Mouse (Mus musculus) thymus, adult 2 months (tissue): Measurements from ENCODE around the gene Sugp2. TPM values are rescaled to one million over a fixed set of nuclear protein-coding genes. Genes with fewer than 3 reads are reported as not detected.
A peak's percentile ranks its signal among the peaks of the same experiment; 100 is the strongest.

ENCODE experiments used
- DNase-seq: peaks from one replicate; pipeline ENCODE4 v3.0.0; 2021
- H3K27ac ChIP-seq: fragments of 200-500 bp; 2 replicates; pipeline ENCODE4 v1.5.1; 2012; ENCODE audit warnings: low read length, control low read depth; ENCODE audit not compliant: control insufficient read depth, insufficient read depth
- H3K27me3 ChIP-seq: fragments of 200-500 bp; 2 replicates; pipeline ENCODE4 v1.6.1; 2012; ENCODE audit warnings: mild to moderate bottlenecking, low read length, moderate library complexity, mixed read lengths; ENCODE audit not compliant: control insufficient read depth, insufficient read depth
- H3K36me3 ChIP-seq: fragments of 200-500 bp; 2 replicates; pipeline ENCODE4 v1.6.1; 2012; ENCODE audit warnings: mild to moderate bottlenecking, low read length, moderate library complexity; ENCODE audit not compliant: control insufficient read depth, insufficient read depth
- H3K4me1 ChIP-seq: fragments of 200-500 bp; replicated peaks from 2 replicates; pipeline ENCODE4 v1.6.1; 2012; ENCODE audit warnings: low read length; ENCODE audit not compliant: control insufficient read depth, insufficient read depth
- H3K4me3 ChIP-seq: fragments of 200-500 bp; 2 replicates; pipeline ENCODE4 v1.5.1; 2012; ENCODE audit warnings: mild to moderate bottlenecking, low read length, control low read depth, moderate library complexity; ENCODE audit not compliant: control insufficient read depth, insufficient read depth
- CTCF ChIP-seq: fragments of 200-500 bp; IDR thresholded peaks from 2 replicates; pipeline ENCODE4 v1.5.1; 2012; ENCODE audit warnings: mild to moderate bottlenecking, control low read depth, low read length, moderate library complexity, borderline replicate concordance; ENCODE audit not compliant: control insufficient read depth, poor library complexity, insufficient read depth; ENCODE audit errors: extremely low read depth
- POLR2A ChIP-seq: fragments of 200-500 bp; IDR thresholded peaks from 2 replicates; pipeline ENCODE4 v1.6.1; 2012; ENCODE audit warnings: mild to moderate bottlenecking, low read length, control low read depth, moderate library complexity; ENCODE audit not compliant: control insufficient read depth, poor library complexity, insufficient read depth; ENCODE audit errors: extremely low read depth
- WGBS: fragments of 180-500 bp; shearing (Covaris S2); methylation state at CpG from one replicate; pipeline ENCODE4 v1.1.7; 2018; 5-methylcytosine and 5-hydroxymethylcytosine counted together
- polyA plus RNA-seq: library from polyadenylated mRNA; depleted of rRNA; stranded (reverse); fragments of >200 nt; gene quantifications from 2 replicates; pipeline ENCODE4 v1.2.3, GENCODE M21; 2012

Sugp2 gene
- polyA plus RNA-seq, 1 experiment = 103 TPM

GRCm38 (mm10) chr8:70302358-70302890 lies 68.4 kb downstream of the Sugp2 start, which contains the start of the genes Ddx49 and Cope:
Gene Ddx49 (minus strand): TSS chr8:70302489.
Gene Cope (plus strand): TSS chr8:70302518.
- under 1% methylated on average over 40 of the region's 40 CpGs for WGBS
- Histone ChIP-seq H3K4me1 (peaks cover 19% of the 10 kb centered on the region), H3K36me3 (peaks cover 14% of the 10 kb centered on the region; the same call in 1 of the 2 replicates)

GRCm38 (mm10) chr8:70302901-70303300 lies 68.9 kb downstream of the Sugp2 start:
- DNase-seq = no peak
- peak overlapping the region; percentile 73 for H3K4me3 ChIP-seq
- peaks cover 19% of the 10 kb centered on the region for H3K4me1 ChIP-seq
- H3K27me3 ChIP-seq = no peaks in the 10 kb centered on the region
- TF ChIP-seq POLR2A (no peak), CTCF (no peak)
- H3K36me3 ChIP-seq = peaks cover 14% of the 10 kb centered on the region
- WGBS = 3% methylated on average over 16 of the region's 16 CpGs
- no peak overlapping the region; the same call in 1 of the 2 replicates for H3K27ac ChIP-seq

More at GRCm38 (mm10) chr8:70302358-70302890, 68.4 kb downstream of the Sugp2 start, which contains the start of the genes Ddx49 and Cope:
- peak within 1 kb of the TSS; percentile 73 for H3K4me3 ChIP-seq
- no peaks in the 10 kb centered on the region for H3K27me3 ChIP-seq
- DNase-seq = peak; percentile 92
- TF ChIP-seq CTCF (0 out of 2 replicates have a peak, but pooled peaks have one; percentile 18), POLR2A (peak; percentile 37; the same call in 1 of the 2 replicates)
- H3K27ac ChIP-seq = no peak within 1 kb of the TSS; the same call in 1 of the 2 replicates

DNA sequence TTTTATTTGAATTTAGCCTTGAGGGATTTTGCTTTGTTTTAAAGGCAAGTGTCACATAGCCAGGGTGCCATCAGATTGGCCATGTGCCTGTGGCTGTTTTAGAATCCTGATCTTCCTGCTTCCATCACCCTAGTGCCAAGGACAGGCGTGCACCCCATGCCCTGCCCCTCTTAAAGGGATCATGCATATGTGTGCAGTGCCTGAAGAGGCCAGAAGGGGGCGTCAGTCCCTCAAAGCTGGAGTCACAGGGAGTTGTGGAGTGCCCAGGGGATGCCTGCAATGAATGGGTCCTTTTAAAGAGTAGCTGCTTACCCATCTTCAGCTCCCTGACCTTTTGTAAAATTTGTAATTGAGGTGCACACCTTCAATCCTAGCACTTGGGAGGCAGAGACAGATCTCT lies 75.3 kb downstream of the Sugp2 start:
- Histone ChIP-seq H3K36me3 (peaks cover 43% of the 10 kb centered on the region), H3K4me1 (no peaks in the 10 kb centered on the region), H3K4me3 (no peak overlapping the region), H3K27me3 (no peaks in the 10 kb centered on the region), H3K27ac (no peak overlapping the region)
- 52% methylated on average over 2 of the region's 2 CpGs for WGBS
- DNase-seq = no peak
- TF ChIP-seq CTCF = no peak
- no peak for TF ChIP-seq POLR2A

DNA sequence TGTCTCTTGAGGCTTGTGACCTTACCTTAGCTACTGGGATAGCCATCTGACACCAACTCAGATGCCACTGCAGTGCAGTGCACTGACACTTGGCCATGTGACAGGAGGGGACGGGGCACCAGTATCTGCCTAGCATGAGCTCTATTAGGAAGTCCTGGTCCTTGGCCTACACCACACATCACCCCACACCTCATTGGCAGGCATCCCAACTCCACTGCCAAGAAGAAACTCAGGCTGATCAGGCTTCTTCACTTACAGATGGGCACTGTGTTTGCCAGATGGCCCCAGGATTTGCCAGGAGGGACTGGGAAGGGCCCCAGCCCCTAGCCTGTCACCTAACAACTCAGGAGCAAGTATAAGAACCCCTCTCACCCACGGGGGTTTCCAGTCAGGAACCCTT lies 79.4 kb downstream of the Sugp2 start:
- 88% methylated on average over 2 of the region's 2 CpGs for WGBS
- TF ChIP-seq POLR2A (no peak), CTCF (no peak)
- no peak for DNase-seq

GRCm38 (mm10) chr8:70315624-70316510 lies 81.8 kb downstream of the Sugp2 start, which contains the start of gene Cers1:
Gene Cers1 (plus strand): TSS chr8:70315775.
- Histone ChIP-seq H3K27ac (no peak within 1 kb of the TSS), H3K27me3 (no peaks in the 10 kb centered on the region), H3K4me3 (peak within 1 kb of the TSS; percentile 32), H3K4me1 (peaks cover 9% of the 10 kb centered on the region; the same call in 1 of the 2 replicates), H3K36me3 (peaks cover 11% of the 10 kb centered on the region)
- DNase-seq = peak; percentile 43
- TF ChIP-seq POLR2A (no peak), CTCF (no peak)
- WGBS = 10% methylated on average over 65 of the region's 66 CpGs

More for the DNA sequence above, 79.4 kb downstream of the Sugp2 start:
- Histone ChIP-seq H3K4me1 (peaks cover 9% of the 10 kb centered on the region; the same call in 1 of the 2 replicates), H3K4me3 (no peak overlapping the region), H3K27me3 (no peaks in the 10 kb centered on the region), H3K36me3 (peaks cover 23% of the 10 kb centered on the region), H3K27ac (no peak overlapping the region)

GRCm38 (mm10) chr8:70316511-70317504 lies 82.8 kb downstream of the Sugp2 start:
- 51% methylated on average over 15 of the region's 15 CpGs for WGBS
- H3K27ac ChIP-seq = no peak overlapping the region
- DNase-seq = no peak
- H3K4me3 ChIP-seq = no peak overlapping the region
- peaks cover 4% of the 10 kb centered on the region; the same call in 1 of the 2 replicates for H3K36me3 ChIP-seq
- no peaks in the 10 kb centered on the region for H3K27me3 ChIP-seq
- H3K4me1 ChIP-seq = peaks cover 9% of the 10 kb centered on the region; the same call in 1 of the 2 replicates
- TF ChIP-seq POLR2A (no peak), CTCF (no peak)
